Mouse (Mus musculus) mouse embryonic stem cell (cell line): ENCODE measurements around the gene Nup54.

Source experiments
- in situ Hi-C, 2 experiments: fragments of 300-500 bp; cut with MboI; formaldehyde crosslinking; loops; 1 replicate in 1 of 2; 3 replicates in 1 of 2; pipeline ENCODE4 v1.14.3; 2019 to 2020; ENCODE audit warnings: low sequenced_read_pairs in 2 of 2, low pct_unique_long_range_greater_than_20kb in 1 of 2, mixed read lengths in 1 of 2; ENCODE audit not compliant: unreplicated experiment in 1 of 2

The Nup54 gene

GRCm38 (mm10) chr5:92435025-92435584 lies at the start of gene Nup54:
Gene Nup54 (minus strand): TSS chr5:92435219.
- in situ Hi-C loops: no loop called here

- in situ Hi-C loops: no loop called here
These were observed 37.8 kb upstream of the Nup54 start for GRCm38 (mm10) chr5:92472863-92473262.

GRCm38 (mm10) chr5:92471531-92471930 lies 36.5 kb upstream of the Nup54 start:
- in situ Hi-C loops: no loop called here

- in situ Hi-C loops: loop anchor here in 1 of 2 experiments (5.0 kb wide), 1 partner anchor 38 kb away; the partner anchor contains the start of gene Scarb2
These were observed 34.4 kb upstream of the Nup54 start for GRCm38 (mm10) chr5:92469201-92470130.

- in situ Hi-C loops: loop anchor here in 1 of 2 experiments (5.0 kb wide), 1 partner anchor 39 kb away; the partner anchor contains the start of gene Scarb2
These were observed 33.2 kb upstream of the Nup54 start for GRCm38 (mm10) chr5:92468234-92468633.

GRCm38 (mm10) chr5:92467102-92467766 lies 32.2 kb upstream of the Nup54 start:
- in situ Hi-C loops: loop anchor here in 1 of 2 experiments (5.0 kb wide), 1 partner anchor 40 kb away; the partner anchor contains the start of gene Scarb2

GRCm38 (mm10) chr5:92465511-92465910 lies 30.5 kb upstream of the Nup54 start:
- in situ Hi-C loops: loop anchor here in 1 of 2 experiments (5.0 kb wide), 1 partner anchor 42 kb away; the partner anchor contains the start of gene Scarb2

GRCm38 (mm10) chr5:92461321-92461720 lies 26.3 kb upstream of the Nup54 start:
- in situ Hi-C loops: no loop called here

GRCm38 (mm10) chr5:92458726-92459125 lies 23.7 kb upstream of the Nup54 start:
- in situ Hi-C loops: no loop called here

GRCm38 (mm10) chr5:92457410-92457809 lies 22.4 kb upstream of the Nup54 start:
- in situ Hi-C loops: no loop called here

GRCm38 (mm10) chr5:92452876-92453275 lies 17.9 kb upstream of the Nup54 start:
- in situ Hi-C loops: no loop called here

GRCm38 (mm10) chr5:92446736-92447135 lies 11.7 kb upstream of the Nup54 start:
- in situ Hi-C loops: no loop called here

- in situ Hi-C loops: no loop called here
These were observed 10.0 kb upstream of the Nup54 start for GRCm38 (mm10) chr5:92445016-92445415.

GRCm38 (mm10) chr5:92442914-92443313 lies 7.9 kb upstream of the Nup54 start:
- in situ Hi-C loops: no loop called here

GRCm38 (mm10) chr5:92441494-92441893 lies 6.5 kb upstream of the Nup54 start:
- in situ Hi-C loops: no loop called here

GRCm38 (mm10) chr5:92438540-92438939 lies 3.5 kb upstream of the Nup54 start:
- in situ Hi-C loops: no loop called here

GRCm38 (mm10) chr5:92434571-92434985 lies 441 bp downstream of the Nup54 start:
- in situ Hi-C loops: no loop called here

GRCm38 (mm10) chr5:92434070-92434469 lies 949 bp downstream of the Nup54 start:
- in situ Hi-C loops: no loop called here

GRCm38 (mm10) chr5:92431611-92432010 lies 3.4 kb downstream of the Nup54 start:
- in situ Hi-C loops: no loop called here
